Mouse (Mus musculus) liver, embryonic 14.5 days (tissue): ENCODE data around the gene Sh2b2. TPM values are rescaled to one million over a fixed set of nuclear protein-coding genes. Genes with fewer than 3 reads are reported as not detected.

Experiments used
- ATAC-seq: fragments of 200-750 bp; cut with Nextera tagmentation; 2 replicates; pipeline ENCODE4 v1.8.0; 2017; ENCODE audit warnings: moderate number of reproducible peaks, mild to moderate bottlenecking, moderate library complexity; ENCODE audit not compliant: insufficient read depth
- DNase-seq, 3 experiments: peaks; one replicate each; pipeline ENCODE4 v3.0.0-alpha.2; 2012 to 2013; ENCODE audit warnings: low read depth in 3 of 3, low spot score in 3 of 3
- H3K27ac ChIP-seq: fragments of 300-500 bp; sonication (generic); 2 replicates; pipeline ENCODE4 v1.5.1; 2014; ENCODE audit warnings: moderate library complexity, mild to moderate bottlenecking, control low read depth, inconsistent platforms
- H3K27me3 ChIP-seq: fragments of 300-500 bp; sonication (generic); 2 replicates; pipeline ENCODE4 v1.6.1; 2014; ENCODE audit warnings: mild to moderate bottlenecking, low read length, moderate library complexity; ENCODE audit not compliant: control insufficient read depth, insufficient read depth
- H3K36me3 ChIP-seq: fragments of 300-500 bp; sonication (generic); replicated peaks from 2 replicates; pipeline ENCODE4 v1.6.1; 2014; ENCODE audit warnings: low read depth; ENCODE audit not compliant: control insufficient read depth, insufficient read depth
- H3K4me1 ChIP-seq, 2 experiments: fragments of 200-500 bp in 1 of 2; fragments of 300-500 bp in 1 of 2; sonication (generic) in 1 of 2; replicated peaks; 2 replicates each; pipeline ENCODE4 v1.6.1; 2012 to 2014; ENCODE audit warnings: antibody characterized with exemption in 1 of 2, inconsistent platforms in 1 of 2, low read length in 1 of 2; ENCODE audit not compliant: control insufficient read depth in 2 of 2, insufficient read depth in 2 of 2
- H3K4me2 ChIP-seq: fragments of 300-500 bp; sonication (generic); 2 replicates; pipeline ENCODE4 v1.6.1; 2014; ENCODE audit warnings: low read depth, mild to moderate bottlenecking, control low read depth, moderate library complexity
- H3K4me3 ChIP-seq, 2 experiments: fragments of 200-500 bp in 1 of 2; fragments of 300-500 bp in 1 of 2; sonication (generic) in 1 of 2; 2 replicates each; pipeline ENCODE4 v1.5.1; 2012 to 2014; ENCODE audit warnings: low read depth in 2 of 2, low read length in 2 of 2, mild to moderate bottlenecking in 2 of 2, control low read depth in 1 of 2, inconsistent platforms in 1 of 2, moderate library complexity in 1 of 2; ENCODE audit not compliant: insufficient read depth in 1 of 2
- H3K9ac ChIP-seq: fragments of 300-500 bp; sonication (generic); replicated peaks from 2 replicates; pipeline ENCODE4 v1.6.1; 2014; ENCODE audit warnings: mild to moderate bottlenecking, control low read depth, moderate library complexity
- H3K9me3 ChIP-seq: fragments of 300-500 bp; sonication (generic); 2 replicates; pipeline ENCODE4 v1.6.1; 2016; ENCODE audit warnings: low read length, mixed read lengths; ENCODE audit not compliant: control insufficient read depth
- CTCF ChIP-seq: IDR thresholded peaks from 2 replicates; pipeline ENCODE4 v1.5.1; 2016; ENCODE audit warnings: antibody characterized with exemption, low read depth, control low read depth
- EP300 ChIP-seq: IDR thresholded peaks from 2 replicates; pipeline ENCODE4 v1.6.1; 2016; ENCODE audit warnings: antibody characterized with exemption, low read depth
- WGBS: fragments of 180-500 bp; shearing (Covaris S2); extraction: QIAGEN DNeasy Blood & Tissue Kit; methylation state at CpG from one replicate; pipeline ENCODE4 v1.1.7; 2014; ENCODE audit not compliant: insufficient replicate concordance; 5-methylcytosine and 5-hydroxymethylcytosine counted together
- polyA plus RNA-seq, 2 experiments: library from polyadenylated mRNA; depleted of rRNA in 1 of 2; stranded (reverse) in 1 of 2; unstranded in 1 of 2; fragments of >200 nt; fragmentation: Nextera tagmentation in 1 of 2; extraction: Ambion mirVana in 1 of 2; gene quantifications; 2 replicates each; pipeline versions ENCODE4 v1.2.1 to v1.2.3; 2012 to 2014

Gene Sh2b2
- polyA plus RNA-seq (2012; rRNA removed) (1.8 and 8.5 TPM in 2 replicates), polyA plus RNA-seq (2014; fragmentation: Nextera tagmentation; extraction: Ambion mirVana) (1.4 and 1.5 TPM in 2 replicates)

DNA sequence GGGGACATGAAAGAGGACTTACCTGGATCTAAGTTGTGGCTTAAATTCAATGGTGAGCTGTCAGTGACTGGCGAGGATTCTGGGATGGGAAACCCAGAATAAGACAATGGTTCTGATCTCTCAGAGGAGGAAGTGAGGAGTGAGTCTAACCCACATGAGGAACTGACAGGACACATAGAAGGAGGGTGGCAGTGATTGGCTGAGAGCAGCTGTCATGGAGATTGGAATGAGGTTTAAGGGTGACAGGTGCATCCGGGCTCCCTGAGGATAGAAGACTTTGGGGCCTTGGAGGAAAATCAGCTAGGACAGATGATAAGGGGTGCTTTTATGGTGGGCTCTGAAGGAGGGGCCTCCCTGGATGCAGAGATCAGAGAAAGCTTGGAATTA is at the start of gene Sh2b2:
Gene Sh2b2 (minus strand): TSS at position 105 of the 387 bp plus-strand sequence.
- no peak within 1 kb of the TSS for H3K27ac ChIP-seq
- 0 out of 4 replicates have a peak, but pooled peaks cover 0 to 3% of the 10 kb centered on the region in 2 experiments for H3K4me1 ChIP-seq
- 41% methylated on average over 2 of the region's 2 CpGs for WGBS
- DNase-seq (no peak), ATAC-seq (no peak)
- H3K9me3 ChIP-seq = no peaks in the 10 kb centered on the region
- peak within 1 kb of the TSS; percentile 72 for H3K4me2 ChIP-seq
- peak within 1 kb of the TSS in 1 of 2 experiments; percentile 7; a peak in 1 of 4 replicates for H3K4me3 ChIP-seq
- TF ChIP-seq EP300 = no peak
- TF ChIP-seq CTCF = no peak
- H3K9ac ChIP-seq = no peak within 1 kb of the TSS
- H3K36me3 ChIP-seq = no peaks in the 10 kb centered on the region
- peaks cover 9% of the 10 kb centered on the region for H3K27me3 ChIP-seq

DNA sequence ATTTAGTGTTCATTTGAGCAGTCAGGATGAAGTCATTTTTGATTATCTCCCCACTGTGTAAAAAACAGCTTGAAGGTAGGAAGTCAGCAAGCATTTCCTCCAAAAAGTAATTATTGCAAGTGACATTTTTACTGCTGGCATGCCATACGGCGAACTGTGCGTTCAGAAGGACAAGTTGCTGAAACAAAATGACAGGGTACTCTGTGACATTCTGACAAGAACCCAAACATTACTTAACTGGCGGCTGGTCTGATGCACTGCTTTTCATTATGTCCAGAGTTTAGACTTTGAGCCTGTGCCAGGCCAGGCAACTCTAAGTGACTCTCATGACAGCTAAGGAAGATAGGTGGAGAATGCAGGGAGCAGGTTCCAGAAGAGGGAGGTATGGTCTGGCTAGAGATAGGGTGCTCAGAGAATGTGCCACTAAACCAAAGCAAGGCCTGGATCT is 46.6 kb upstream of the Sh2b2 start:
- Histone ChIP-seq H3K9ac (no peak overlapping the region), H3K9me3 (no peaks in the 10 kb centered on the region)
- TF ChIP-seq CTCF (no peak), EP300 (no peak)

DNA sequence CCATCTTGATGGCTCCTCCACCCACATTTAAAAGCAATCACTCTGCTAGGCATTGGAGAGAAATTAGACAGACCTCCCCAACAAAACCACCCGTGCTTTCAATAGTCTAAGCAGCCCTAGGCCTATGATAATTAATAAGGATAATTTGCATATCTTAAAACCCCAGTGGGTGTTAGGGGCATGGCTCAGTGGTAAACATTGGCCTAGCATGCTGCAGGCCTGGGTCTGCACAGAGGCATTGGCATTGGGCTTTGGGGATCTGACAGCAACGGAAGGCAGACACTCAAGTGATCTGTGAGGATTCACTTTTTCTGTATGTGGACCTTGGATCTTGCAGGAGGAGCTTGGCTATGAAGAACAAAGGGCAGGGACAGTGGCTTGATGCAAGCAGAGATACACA is 46.0 kb upstream of the Sh2b2 start:
- DNase-seq (no peak), ATAC-seq (no peak)
- no peak overlapping the region for H3K4me2 ChIP-seq
- no peak overlapping the region for H3K9ac ChIP-seq
- H3K4me3 ChIP-seq = no peak overlapping the region
- no peaks in the 10 kb centered on the region for H3K9me3 ChIP-seq
- no peaks in the 10 kb centered on the region for H3K36me3 ChIP-seq
- no peaks in the 10 kb centered on the region for H3K4me1 ChIP-seq
- H3K27ac ChIP-seq = no peak overlapping the region
- TF ChIP-seq EP300 = no peak
- TF ChIP-seq CTCF = no peak
- H3K27me3 ChIP-seq = no peaks in the 10 kb centered on the region
- 67% methylated on average over 2 of the region's 2 CpGs for WGBS

More for the DNA sequence above, 46.6 kb upstream of the Sh2b2 start:
- no peaks in the 10 kb centered on the region for H3K36me3 ChIP-seq
- H3K27me3 ChIP-seq = no peaks in the 10 kb centered on the region
- H3K4me2 ChIP-seq = no peak overlapping the region
- no peak overlapping the region for H3K27ac ChIP-seq
- ATAC-seq = no peak
- no peak overlapping the region for H3K4me3 ChIP-seq
- 82% methylated on average over 4 of the region's 4 CpGs for WGBS
- no peaks in the 10 kb centered on the region for H3K4me1 ChIP-seq
- DNase-seq = no peak

DNA sequence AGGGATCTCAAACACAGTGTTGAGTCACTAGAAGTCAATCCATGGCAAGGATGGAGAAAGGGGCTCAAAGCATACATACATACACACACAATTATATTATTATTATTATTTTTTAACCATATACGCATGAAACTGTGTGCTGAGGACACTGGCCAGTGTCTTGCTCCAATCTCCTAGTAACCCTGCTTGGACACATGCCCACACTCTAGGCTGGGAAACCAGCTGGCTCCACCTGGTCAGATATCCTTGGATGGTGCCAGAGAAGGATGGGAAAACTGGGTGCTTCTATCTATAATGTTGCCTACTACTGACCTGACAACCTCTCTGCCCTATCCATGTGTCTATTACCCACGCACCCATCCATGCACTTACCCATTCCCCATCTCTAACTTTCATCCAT is 45.2 kb upstream of the Sh2b2 start:
- no peak overlapping the region for H3K9ac ChIP-seq
- H3K36me3 ChIP-seq = no peaks in the 10 kb centered on the region
- H3K27me3 ChIP-seq = no peaks in the 10 kb centered on the region
- no peak for ATAC-seq
- no peak overlapping the region for H3K4me2 ChIP-seq
- H3K4me3 ChIP-seq = no peak overlapping the region
- TF ChIP-seq CTCF = no peak
- DNase-seq = no peak
- no peaks in the 10 kb centered on the region for H3K4me1 ChIP-seq
- H3K9me3 ChIP-seq = no peaks in the 10 kb centered on the region
- H3K27ac ChIP-seq = no peak overlapping the region
- 76% methylated on average over 2 of the region's 2 CpGs for WGBS

DNA sequence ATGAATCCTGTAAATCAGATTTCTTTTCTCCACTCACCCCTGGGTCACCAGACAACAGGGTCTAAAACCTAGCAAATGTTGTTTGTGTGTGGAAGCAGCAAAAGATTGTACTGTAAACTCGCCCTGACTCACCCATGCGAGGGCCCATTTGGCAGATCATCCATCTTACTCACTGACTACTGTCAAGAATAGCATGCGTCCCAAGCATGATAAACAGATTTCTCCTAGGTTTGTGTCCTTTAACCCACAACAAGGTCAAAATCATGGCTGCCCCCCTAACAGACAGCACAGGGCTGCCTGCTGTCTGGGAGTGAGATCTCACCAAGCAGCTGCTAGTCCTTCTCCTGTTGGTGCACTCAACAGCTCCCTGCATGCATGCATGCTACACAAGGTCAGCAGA is 43.4 kb upstream of the Sh2b2 start:
- DNase-seq = no peak
- TF ChIP-seq CTCF = no peak
- no peak for TF ChIP-seq EP300
- H3K27me3 ChIP-seq = no peaks in the 10 kb centered on the region
- 69% methylated on average over 3 of the region's 3 CpGs for WGBS
- H3K27ac ChIP-seq = no peak overlapping the region
- H3K36me3 ChIP-seq = no peaks in the 10 kb centered on the region
- ATAC-seq = no peak
- H3K9ac ChIP-seq = no peak overlapping the region
- no peaks in the 10 kb centered on the region for H3K4me1 ChIP-seq
- H3K4me2 ChIP-seq = no peak overlapping the region
- no peak overlapping the region for H3K4me3 ChIP-seq
- no peaks in the 10 kb centered on the region for H3K9me3 ChIP-seq
